Comparison of ENCODE assay signal across 10 mouse cellular contexts in genomic region chr5:142767937-142768336, GRCm38 (mm10). TPM values are rescaled to one million over a fixed set of nuclear protein-coding genes. Genes with fewer than 3 reads are reported as not detected.
DNase-seq lines count a peak whose midpoint lies in the region; ATAC-seq and TF ChIP-seq lines count a peak whose summit lies in the region.
"Had no signal": no experiment of that assay in that cellular context is flagged by ENCODE, and none has a peak within 500 bp of the region (broad histone marks: within the 10 kb centered on the region; RNA-seq: fewer than 3 reads in every experiment).

No protein-coding gene starts in this region.

- TF ChIP-seq CTCF in heart, adult 2 months (IDR thresholded peaks at IDR 0.05) = peak; percentile 91
- TF ChIP-seq CTCF in hindbrain, postnatal 0 days (IDR thresholded peaks at IDR 0.05; ENCODE audit: low read depth) = peak; percentile 82
- peak; percentile 51; the same call in 1 of the 2 replicates for TF ChIP-seq CTCF in spleen, adult 2 months (IDR thresholded peaks at IDR 0.05; ENCODE audit: extremely low read depth, insufficient read depth, insufficient read length, insufficient replicate concordance)

- 18% methylated on average over 7 of the region's 7 CpGs for WGBS in heart, adult 2 months
- WGBS in heart, embryonic 12.5 days = 23% methylated on average over 7 of the region's 7 CpGs
- WGBS in hindbrain, postnatal 0 days = 10% methylated on average over 7 of the region's 7 CpGs
- 8% methylated on average over 7 of the region's 7 CpGs for WGBS in midbrain, embryonic 14.5 days
- WGBS in spleen, adult 2 months = 49% methylated on average over 7 of the region's 7 CpGs

- intact Hi-C loops in heart, adult 2 months (cut with DNase I) = loop anchor here (1.0 to 10.0 kb wide), 5 partner anchors 47 to 297 kb away; no protein-coding TSS in a partner anchor
- intact Hi-C loops in left cerebral cortex, postnatal 10 days (cut with DNase I) = loop anchor here (2.0 to 5.0 kb wide), 2 partner anchors 47 to 89 kb away; no protein-coding TSS in a partner anchor

- no peak overlapping the region for H3K9ac ChIP-seq in heart, adult 2 months (ENCODE audit: low read depth, low read length)
- H3K9ac ChIP-seq in heart, embryonic 12.5 days = no peak overlapping the region
- no peak overlapping the region for H3K9ac ChIP-seq in hindbrain, postnatal 0 days (replicated peaks; ENCODE audit: low read length)
- peak overlapping the region; percentile 14; the same call in 1 of the 2 replicates for H3K9ac ChIP-seq in midbrain, embryonic 14.5 days (replicated peaks; ENCODE audit: low read length)
- H3K9ac ChIP-seq: lung, embryonic 15.5 days had no signal

- TF ChIP-seq EP300 in heart, adult 2 months (IDR thresholded peaks at IDR 0.05; ENCODE audit: insufficient read depth, low read depth, low read length) = peak; percentile 79; the same call in 1 of the 2 replicates

- H3K27me3 ChIP-seq in heart, adult 2 months (ENCODE audit: control insufficient read depth, insufficient read depth, low read length) = no peaks in the 10 kb centered on the region
- no peaks in the 10 kb centered on the region for H3K27me3 ChIP-seq in heart, embryonic 12.5 days (replicated peaks)
- H3K27me3 ChIP-seq in hindbrain, postnatal 0 days (ENCODE audit: insufficient read depth, low read length) = no peaks in the 10 kb centered on the region
- H3K27me3 ChIP-seq in midbrain, embryonic 14.5 days (ENCODE audit: control insufficient read depth, insufficient read depth, low read length) = no peaks in the 10 kb centered on the region
- no peaks in the 10 kb centered on the region for H3K27me3 ChIP-seq in spleen, adult 2 months (ENCODE audit: control insufficient read depth, insufficient read depth, low read length)
- H3K27me3 ChIP-seq: lung, embryonic 15.5 days; Patski had no signal

- no peaks in the 10 kb centered on the region for H3K36me3 ChIP-seq in heart, adult 2 months (ENCODE audit: control insufficient read depth, insufficient read depth, low read length)
- peaks cover 78% of the 10 kb centered on the region for H3K36me3 ChIP-seq in heart, embryonic 12.5 days
- peaks cover 56% of the 10 kb centered on the region for H3K36me3 ChIP-seq in hindbrain, postnatal 0 days (ENCODE audit: insufficient read depth, low read length)
- H3K36me3 ChIP-seq in midbrain, embryonic 14.5 days (ENCODE audit: control insufficient read depth, insufficient read depth, low read length) = peaks cover 95% of the 10 kb centered on the region
- H3K36me3 ChIP-seq in spleen, adult 2 months (ENCODE audit: control insufficient read depth, insufficient read depth, low read length) = peaks cover 53% of the 10 kb centered on the region

- 0 out of 2 replicates have a peak, but pooled peaks cover 5% of the 10 kb centered on the region for H3K79me2 ChIP-seq in heart, adult 2 months (replicated peaks; ENCODE audit: control insufficient read depth, insufficient read depth, low read length)

- no peak overlapping the region for H3K4me3 ChIP-seq in heart, adult 2 months
- H3K4me3 ChIP-seq in heart, embryonic 12.5 days = no peak overlapping the region
- H3K4me3 ChIP-seq in hindbrain, postnatal 0 days (ENCODE audit: low read length) = no peak overlapping the region
- H3K4me3 ChIP-seq in midbrain, embryonic 14.5 days (replicated peaks; ENCODE audit: low read depth, low read length) = no peak overlapping the region
- H3K4me3 ChIP-seq in spleen, adult 2 months (ENCODE audit: extremely low read depth, insufficient read depth, insufficient read length) = no peak overlapping the region
- H3K4me3 ChIP-seq: lung, embryonic 15.5 days had no signal

- ATAC-seq in heart, embryonic 12.5 days (ENCODE audit: insufficient number of reproducible peaks, low FRiP score) = no peak
- ATAC-seq in cerebellum, adult (ENCODE audit: insufficient number of reproducible peaks, low FRiP score, low TSS enrichment) = peak; percentile 61; the same call in 1 of the 2 replicates
- ATAC-seq in frontal cortex, adult (ENCODE audit: low TSS enrichment) = peak; percentile 47
- ATAC-seq in hindbrain, postnatal 0 days = peak; percentile 76
- peak; percentile 49; the same call in 1 of the 2 replicates for ATAC-seq in midbrain, embryonic 14.5 days (ENCODE audit: low FRiP score, low TSS enrichment)
- ATAC-seq: Patski had no signal

- no peaks in the 10 kb centered on the region for H3K9me3 ChIP-seq in heart, embryonic 12.5 days (replicated peaks)
- H3K9me3 ChIP-seq in hindbrain, postnatal 0 days (ENCODE audit: low read length) = no peaks in the 10 kb centered on the region
- no peaks in the 10 kb centered on the region for H3K9me3 ChIP-seq in midbrain, embryonic 14.5 days (ENCODE audit: control insufficient read depth, low read length)
- H3K9me3 ChIP-seq: lung, embryonic 15.5 days had no signal

- no peak for TF ChIP-seq POLR2A in heart, adult 2 months (IDR thresholded peaks at IDR 0.05; ENCODE audit: insufficient read depth, low read depth, low read length)
- TF ChIP-seq POLR2A in spleen, adult 2 months (IDR thresholded peaks at IDR 0.05; ENCODE audit: low read depth, low read length) = no peak

- H3K4me2 ChIP-seq in heart, embryonic 12.5 days = no peak overlapping the region
- no peak overlapping the region for H3K4me2 ChIP-seq in hindbrain, postnatal 0 days (ENCODE audit: low read depth, low read length)
- no peak overlapping the region for H3K4me2 ChIP-seq in midbrain, embryonic 14.5 days (ENCODE audit: low read length)
- H3K4me2 ChIP-seq: lung, embryonic 15.5 days had no signal

- H3K27ac ChIP-seq in heart, adult 2 months = no peak overlapping the region
- H3K27ac ChIP-seq in heart, embryonic 12.5 days (ENCODE audit: poor library complexity, severe bottlenecking) = no peak overlapping the region
- H3K27ac ChIP-seq in hindbrain, postnatal 0 days = peak overlapping the region; percentile 75
- H3K27ac ChIP-seq in midbrain, embryonic 14.5 days (replicated peaks; ENCODE audit: low read depth, low read length) = peak overlapping the region; percentile 74
- H3K27ac ChIP-seq in spleen, adult 2 months (ENCODE audit: insufficient read depth, low read length) = no peak overlapping the region

- peak; percentile 73 for DNase-seq in heart, adult 2 months
- DNase-seq in hindbrain, postnatal 0 days (ENCODE audit: low spot score) = peak; percentile 91
- DNase-seq in left cerebral cortex, postnatal 10 days (ENCODE audit: extremely low spot score in 1 of 2, low spot score in 2 of 2) = peak; percentile 78 to 81
- DNase-seq in midbrain, embryonic 14.5 days = peak; percentile 91
- peak; percentile 40 to 58 for DNase-seq in spleen, adult 2 months (ENCODE audit: low read depth in 1 of 2, low spot score in 2 of 2)

- no peaks in the 10 kb centered on the region; the same call in 1 of the 2 replicates for H3K4me1 ChIP-seq in heart, adult 2 months (ENCODE audit: control insufficient read depth, insufficient read depth, low read length)
- H3K4me1 ChIP-seq in heart, embryonic 12.5 days (replicated peaks) = peaks cover 46% of the 10 kb centered on the region
- peaks cover 2% of the 10 kb centered on the region; the same call in 1 of the 2 replicates for H3K4me1 ChIP-seq in hindbrain, postnatal 0 days (ENCODE audit: insufficient read depth, low read length)
- H3K4me1 ChIP-seq in midbrain, embryonic 14.5 days (ENCODE audit: control insufficient read depth, insufficient read depth, low read length) = peaks cover 14% of the 10 kb centered on the region
- H3K4me1 ChIP-seq in spleen, adult 2 months (ENCODE audit: control insufficient read depth, insufficient read depth, insufficient read length) = no peaks in the 10 kb centered on the region

RNA-seq across cellular contexts. Expression of gene Tnrc18, which starts 49.5 kb away (rescaled TPM):
- total RNA-seq in heart, adult 2 months (2021) = 10 to 100 TPM; 49.7 to 60.3 TPM
- polyA plus RNA-seq in heart, adult 2 months (2012; rRNA removed) = 15.1 and 18.5 TPM in 2 replicates
- polyA plus RNA-seq in heart, embryonic 12.5 days (2016; fragmentation: Nextera tagmentation; extraction: Ambion mirVana) = 31.7 and 34.7 TPM in 2 replicates
- total RNA-seq in hindbrain, postnatal 0 days (2014; rRNA removed) = 134 and 137 TPM in 2 replicates
- polyA plus RNA-seq in hindbrain, postnatal 0 days (2015; fragmentation: Nextera tagmentation; extraction: Ambion mirVana) = 17.0 and 19.9 TPM in 2 replicates
- total RNA-seq in left cerebral cortex, postnatal 10 days (2021) = 100 to 1,000 TPM; 166 to 177 TPM
- 37.7 and 47.4 TPM in 2 replicates for polyA plus RNA-seq in midbrain, embryonic 14.5 days (2014; fragmentation: Nextera tagmentation; extraction: Ambion mirVana)
- polyA plus RNA-seq in spleen, adult 2 months (2012; rRNA removed) = 37.3 and 47.1 TPM in 2 replicates

Comparison
In these comparisons a context has a peak if more than half of its experiments do, and no peak if none do; other contexts are left out.
1. H3K27ac ChIP-seq: peak in hindbrain, postnatal 0 days (single experiment) and midbrain, embryonic 14.5 days (single experiment); none in heart, adult 2 months (single experiment), heart, embryonic 12.5 days (single experiment) and spleen, adult 2 months (single experiment).
2. Peak in every context shown above with its lines, with median percentiles within 50 percentile points of each other: DNase-seq and CTCF ChIP-seq.